Mouse (Mus musculus) ovary, postnatal 10 days (tissue): ENCODE measurements around the gene Sik3.

ENCODE experiments used
- DNase-seq: peaks from one replicate; pipeline ENCODE4 v3.0.0; 2022; ENCODE audit warnings: low spot score

The Sik3 gene

GRCm38 (mm10) chr9:46228491-46228890, 215.9 kb downstream of the Sik3 start, which contains the start of gene Apoa1:
Gene Apoa1, plus strand, starts transcription at chr9:46228580.
- no peak for DNase-seq

GRCm38 (mm10) chr9:46229573-46230449, 217.2 kb downstream of the Sik3 start:
- DNase-seq, result peak; percentile 53

DNA sequence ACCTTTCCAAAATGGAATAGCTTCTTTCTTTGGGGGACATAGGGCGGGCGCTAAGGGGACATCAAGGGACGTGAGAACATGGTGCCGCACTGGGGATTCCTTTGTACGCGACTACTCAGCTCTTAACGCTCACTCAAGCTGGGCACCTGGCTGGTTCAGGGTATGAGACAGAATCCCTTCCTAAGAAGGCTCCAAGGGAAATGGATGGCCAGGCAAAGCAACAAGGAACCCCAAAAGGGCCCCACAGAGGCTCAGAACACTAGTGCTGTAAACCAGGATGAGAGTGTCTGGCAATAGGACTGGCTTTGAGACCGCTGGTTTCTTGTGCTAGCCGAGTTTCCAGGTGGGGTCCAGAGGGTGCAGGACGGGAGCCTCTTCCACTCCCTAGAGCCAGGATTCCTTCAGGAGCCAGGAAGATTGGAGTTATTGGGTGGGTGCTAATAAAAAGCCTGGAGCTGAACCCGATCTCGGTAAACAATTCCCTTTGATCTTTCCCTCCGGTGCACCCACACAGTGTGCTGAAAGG, 217.9 kb downstream of the Sik3 start:
- no peak for DNase-seq

GRCm38 (mm10) chr9:46235196-46235595, 222.6 kb downstream of the Sik3 start:
- DNase-seq, result no peak

DNA sequence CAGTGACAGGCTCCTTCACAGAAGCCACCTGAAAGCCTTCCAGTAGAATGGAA, 222.8 kb downstream of the Sik3 start, which contains the start of gene Apoc3:
Gene Apoc3, minus strand, starts transcription at position 41 of the 53 bp plus-strand sequence.
- DNase-seq, result no peak

DNA sequence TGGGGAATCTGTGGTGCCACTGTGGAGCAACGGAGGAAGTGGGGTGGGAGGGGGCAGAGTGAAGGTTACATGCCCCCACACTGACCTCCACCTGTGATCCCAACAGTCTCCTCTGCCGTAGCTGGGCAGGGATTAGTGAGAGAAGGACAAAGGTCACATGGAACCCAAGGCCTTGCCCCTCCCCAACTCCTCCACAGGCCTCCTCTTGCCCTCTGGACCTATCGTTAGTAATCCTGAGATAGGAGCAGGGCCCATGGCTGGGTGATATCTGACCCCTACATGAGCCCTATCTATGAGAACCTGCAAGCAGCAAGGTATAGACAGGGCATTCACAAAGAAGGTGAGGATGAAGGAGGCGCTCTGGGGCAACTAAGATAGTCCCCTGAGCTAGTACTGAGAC, 223.0 kb downstream of the Sik3 start:
- DNase-seq, result no peak

DNA sequence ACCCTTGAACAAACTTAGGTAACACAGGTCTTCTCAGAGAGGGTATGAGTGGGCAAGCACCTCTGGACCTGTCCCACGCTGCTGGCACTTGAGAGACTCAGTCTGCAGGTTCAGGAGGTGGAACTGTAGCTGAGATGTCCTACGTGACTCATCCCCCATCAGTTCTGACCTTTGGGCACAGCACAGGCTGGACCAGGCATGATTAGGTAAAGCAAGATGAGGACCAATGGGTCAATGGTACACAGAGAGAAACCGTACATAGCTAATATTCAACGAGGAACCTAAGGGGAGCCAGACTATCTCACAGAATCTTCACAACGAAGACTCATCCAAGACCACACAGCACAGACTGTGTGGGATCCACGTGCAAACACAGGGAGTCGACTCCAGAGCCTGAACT, 226.2 kb downstream of the Sik3 start:
- DNase-seq, result no peak

- DNase-seq, result no peak
Measured at GRCm38 (mm10) chr9:46240526-46241153, 228.0 kb downstream of the Sik3 start, which contains the start of gene Apoa4. Gene Apoa4, plus strand, starts transcription at chr9:46240696.

- DNase-seq, result no peak
Measured at GRCm38 (mm10) chr9:46241818-46242217, 229.2 kb downstream of the Sik3 start.

- DNase-seq, result no peak
Measured at GRCm38 (mm10) chr9:46243122-46243521, 230.5 kb downstream of the Sik3 start.

- DNase-seq, result no peak
Measured at GRCm38 (mm10) chr9:46243584-46243983, 231.0 kb downstream of the Sik3 start.

- DNase-seq, result no peak
Measured at GRCm38 (mm10) chr9:46246752-46247324, 234.2 kb downstream of the Sik3 start.

- DNase-seq, result no peak
Measured at GRCm38 (mm10) chr9:46256177-46256576, 243.6 kb downstream of the Sik3 start.

GRCm38 (mm10) chr9:46256658-46257385, 244.2 kb downstream of the Sik3 start:
- no peak for DNase-seq

- no peak for DNase-seq
Measured at GRCm38 (mm10) chr9:46257546-46257945, 244.9 kb downstream of the Sik3 start.

DNA sequence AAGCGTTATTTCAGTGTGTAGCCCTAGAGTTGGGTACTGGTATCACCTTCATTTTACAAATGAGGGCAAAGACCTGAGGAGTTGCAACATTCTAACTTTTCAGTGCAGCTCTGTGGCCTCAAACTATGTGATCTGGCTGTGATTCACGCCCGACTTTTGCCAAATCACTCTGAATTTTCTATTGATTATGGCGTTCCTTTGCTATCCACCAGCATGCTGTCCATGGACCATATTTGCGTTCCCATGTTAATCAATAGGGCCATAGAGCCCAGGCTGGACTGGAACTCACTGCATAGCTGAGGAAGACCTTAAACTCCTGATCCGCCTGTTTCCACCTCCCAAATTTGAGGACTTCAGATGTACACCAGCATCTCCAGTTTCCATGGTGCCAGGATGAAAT, 246.5 kb downstream of the Sik3 start:
- DNase-seq, result no peak

GRCm38 (mm10) chr9:46261131-46261530, 248.5 kb downstream of the Sik3 start:
- DNase-seq, result no peak

- no peak for DNase-seq
Measured at GRCm38 (mm10) chr9:46268343-46268873, 255.8 kb downstream of the Sik3 start, which contains the start of gene Apoa5. Gene Apoa5, plus strand, starts transcription at chr9:46268633.

GRCm38 (mm10) chr9:46269125-46269524, 256.5 kb downstream of the Sik3 start:
- DNase-seq, result no peak

DNA sequence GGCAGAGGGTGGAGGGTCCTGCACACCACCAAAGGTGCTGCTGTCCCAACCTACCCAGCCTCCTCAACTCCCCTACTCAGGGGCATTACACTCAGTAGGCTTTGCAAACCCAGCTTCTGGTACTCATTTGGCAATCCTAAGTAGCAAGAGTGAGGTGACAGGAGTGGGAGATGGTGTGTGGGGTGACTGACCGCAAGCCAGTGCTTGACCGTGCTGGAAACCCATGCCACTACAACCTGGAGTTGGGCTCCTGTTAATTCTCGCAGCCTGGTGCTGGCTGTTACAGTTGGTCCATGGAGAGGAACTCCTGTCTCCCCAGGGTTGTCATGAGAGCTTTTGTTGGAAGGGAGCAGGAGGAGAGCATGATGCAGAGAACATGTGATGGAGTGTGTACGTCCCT, 258.2 kb downstream of the Sik3 start:
- DNase-seq, result no peak

- DNase-seq, result no peak
Measured at GRCm38 (mm10) chr9:46272070-46272469, 259.4 kb downstream of the Sik3 start.
